Mouse (Mus musculus): ENCODE measurements at regions not wholly inside any gene's neighbourhood (a gene's known extent, or its start where the extent isn't known, plus 50 kb on each side); places are given as distances from the start of the nearest gene placed in this dataset.

DNA sequence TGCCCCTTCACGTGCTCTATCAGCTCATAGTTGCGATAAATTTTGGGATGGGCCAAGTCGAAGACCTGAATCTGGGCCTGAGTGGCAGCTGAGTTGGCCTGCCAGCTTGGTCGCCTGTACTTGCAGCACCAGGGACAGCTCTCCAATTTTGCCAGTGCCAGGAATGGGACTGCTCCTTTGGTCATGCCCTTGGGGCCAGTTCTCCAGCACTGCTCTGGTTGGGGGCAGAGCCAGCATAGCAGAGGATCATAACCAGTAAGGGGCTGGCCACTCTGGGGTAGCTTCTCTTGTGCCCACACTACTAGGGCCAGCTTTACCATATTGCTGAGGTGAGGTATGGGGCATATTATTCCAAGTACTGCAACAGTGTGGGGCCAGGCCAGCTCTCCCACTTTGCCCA lies 397.0 kb upstream of the Cadm2 start:
- DNase-seq (ENCODE audit: extremely low spot score in 1 of 2, low spot score in 2 of 2) = no peak
- intact Hi-C loops (cut with DNase I) = no loop called here

DNA sequence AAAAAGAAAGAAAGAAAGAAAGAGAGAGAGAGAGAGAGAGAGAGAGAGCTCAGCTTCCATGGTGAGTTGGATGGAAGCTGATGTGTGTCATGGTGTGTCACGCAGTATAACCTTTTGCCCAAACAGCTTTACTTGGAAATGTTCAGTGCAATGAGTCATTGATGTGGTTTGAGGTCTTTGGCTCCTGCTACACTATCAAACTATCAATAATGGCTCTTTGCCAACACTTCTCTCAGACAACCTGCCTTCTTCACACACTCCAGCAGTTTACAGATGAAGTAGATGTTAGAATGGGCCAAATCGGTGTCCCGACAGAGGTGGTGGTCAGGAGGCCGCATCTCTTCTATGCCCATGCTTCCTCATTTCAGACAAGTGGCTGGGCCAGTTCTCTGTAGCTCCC lies 369.0 kb upstream of the Cadm2 start:
- intact Hi-C loops (cut with DNase I) = no loop called here
- no peak for DNase-seq (ENCODE audit: extremely low spot score in 1 of 2, low spot score in 2 of 2)

DNA sequence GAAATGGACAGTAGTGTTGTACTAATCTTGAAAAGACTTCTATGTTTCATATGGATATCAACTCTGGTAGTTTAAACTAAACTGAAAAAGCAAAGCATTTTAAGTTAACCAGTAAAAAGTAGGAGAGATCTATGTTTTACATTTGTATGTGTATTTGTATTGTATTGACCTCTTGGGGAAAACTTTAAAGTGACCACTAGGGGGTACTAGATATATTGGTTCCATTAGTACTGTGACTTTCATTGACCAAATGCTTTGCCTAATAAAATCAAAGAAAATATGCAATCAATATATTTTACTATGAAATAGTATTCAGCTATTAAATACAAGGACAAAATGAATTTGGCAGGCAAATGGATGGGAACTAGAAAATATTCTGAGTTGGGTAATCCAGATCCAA lies 355.9 kb upstream of the Cadm2 start:
- intact Hi-C loops (cut with DNase I) = no loop called here

DNA sequence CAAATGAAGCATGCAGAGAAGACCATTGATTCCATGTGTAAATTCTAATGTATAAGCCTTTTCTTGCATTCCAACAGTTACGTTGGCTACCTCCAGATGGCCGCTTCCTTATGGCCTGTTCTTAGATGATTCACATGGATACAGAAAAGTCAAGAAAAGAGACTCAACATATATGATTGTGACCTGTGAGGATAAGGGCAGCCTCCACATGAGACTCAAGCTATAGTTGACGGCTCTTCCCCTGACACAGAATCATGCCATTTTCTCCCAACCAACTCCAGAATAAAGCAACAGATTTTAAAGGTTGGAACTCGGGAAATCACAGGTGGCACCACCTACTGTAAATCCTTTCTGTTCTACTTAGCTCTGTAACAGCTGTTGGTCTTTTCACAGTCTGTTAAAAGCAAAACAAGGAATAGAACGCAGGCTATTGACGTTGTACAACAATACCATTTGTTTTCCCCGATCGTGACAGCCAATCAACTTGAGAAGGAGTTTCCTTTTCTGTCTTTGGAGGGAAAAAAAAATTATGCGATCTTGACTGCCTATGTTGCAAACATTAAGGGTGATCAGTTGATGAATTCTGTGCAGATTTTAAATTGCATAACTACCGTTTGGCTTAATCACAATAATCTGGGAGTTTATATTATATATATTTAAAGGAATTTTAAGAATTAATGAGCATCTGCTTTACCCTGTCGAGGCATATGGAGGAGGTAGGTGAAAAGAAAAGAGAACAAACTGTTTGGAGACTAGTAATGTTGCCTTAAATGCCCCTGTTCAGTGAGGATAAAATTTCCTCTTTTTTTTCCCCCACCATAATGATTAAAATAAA lies 347.8 kb upstream of the Cadm2 start:
- peak in 1 of 2 experiments; percentile 10 for DNase-seq (ENCODE audit: extremely low spot score in 1 of 2, low spot score in 2 of 2)
- intact Hi-C loops (cut with DNase I) = no loop called here

More for the DNA sequence above, 355.9 kb upstream of the Cadm2 start:
- no peak for DNase-seq (ENCODE audit: extremely low spot score in 1 of 2, low spot score in 2 of 2)

DNA sequence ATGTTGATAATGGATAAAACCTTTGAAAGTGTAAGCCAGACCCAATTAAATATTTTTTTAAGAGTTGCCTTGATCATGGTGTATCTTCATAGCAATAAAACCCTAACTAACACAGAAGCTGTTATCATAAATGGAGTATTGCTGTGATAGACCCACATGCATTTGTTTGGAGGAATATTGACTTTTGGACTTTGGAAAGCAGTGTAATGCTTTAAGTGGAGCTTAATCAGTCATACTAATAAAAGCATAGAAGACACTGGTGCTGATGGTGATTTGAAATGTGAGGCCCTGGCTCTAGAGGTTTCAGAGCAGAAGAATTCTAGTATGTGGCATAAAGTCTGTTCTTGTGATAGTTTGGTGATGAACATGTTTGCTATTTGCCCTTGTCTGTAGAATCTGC lies 328.4 kb upstream of the Cadm2 start:
- DNase-seq (ENCODE audit: extremely low spot score in 1 of 2, low spot score in 2 of 2) = no peak
- intact Hi-C loops (cut with DNase I) = no loop called here

DNA sequence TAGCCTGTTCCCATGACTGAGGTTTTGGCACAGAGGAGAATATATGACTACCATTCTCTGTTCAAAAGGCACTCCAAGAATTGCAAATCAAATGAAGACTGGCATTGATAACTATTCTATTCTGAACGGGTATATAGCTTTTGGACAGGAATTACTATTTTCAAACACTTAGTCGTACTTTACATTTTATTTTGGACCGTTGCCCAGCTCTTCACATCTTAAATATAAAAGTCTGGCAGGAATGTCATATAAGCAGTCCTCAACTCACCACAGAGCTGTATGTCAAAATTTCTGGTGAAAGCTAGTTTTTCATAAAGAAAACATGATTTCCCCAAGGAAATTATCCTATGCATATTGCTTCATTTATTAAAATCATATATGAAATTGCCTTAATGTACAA lies 323.7 kb upstream of the Cadm2 start:
- intact Hi-C loops (cut with DNase I) = no loop called here
- DNase-seq (ENCODE audit: extremely low spot score in 1 of 2, low spot score in 2 of 2) = no peak

DNA sequence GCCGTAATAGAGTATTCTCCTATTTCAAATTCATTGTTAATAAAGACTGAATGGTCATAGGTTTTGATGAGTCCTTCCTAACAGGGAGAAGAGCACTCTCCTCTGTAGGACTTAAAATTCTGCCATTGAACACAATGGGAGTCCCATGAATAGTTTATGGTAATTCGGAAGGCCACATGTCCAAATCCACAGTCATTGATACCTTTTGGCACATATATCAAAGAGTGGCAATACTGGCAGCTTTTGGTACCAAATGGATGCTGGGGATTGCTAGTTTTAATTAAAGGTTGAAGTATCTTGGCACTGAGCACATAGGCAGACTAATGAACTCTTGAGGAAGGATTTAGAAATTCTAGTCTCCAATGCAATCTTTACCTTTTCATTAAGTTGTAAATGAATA lies 298.5 kb upstream of the Cadm2 start:
- intact Hi-C loops (cut with DNase I) = no loop called here
- no peak for DNase-seq (ENCODE audit: extremely low spot score in 1 of 2, low spot score in 2 of 2)

DNA sequence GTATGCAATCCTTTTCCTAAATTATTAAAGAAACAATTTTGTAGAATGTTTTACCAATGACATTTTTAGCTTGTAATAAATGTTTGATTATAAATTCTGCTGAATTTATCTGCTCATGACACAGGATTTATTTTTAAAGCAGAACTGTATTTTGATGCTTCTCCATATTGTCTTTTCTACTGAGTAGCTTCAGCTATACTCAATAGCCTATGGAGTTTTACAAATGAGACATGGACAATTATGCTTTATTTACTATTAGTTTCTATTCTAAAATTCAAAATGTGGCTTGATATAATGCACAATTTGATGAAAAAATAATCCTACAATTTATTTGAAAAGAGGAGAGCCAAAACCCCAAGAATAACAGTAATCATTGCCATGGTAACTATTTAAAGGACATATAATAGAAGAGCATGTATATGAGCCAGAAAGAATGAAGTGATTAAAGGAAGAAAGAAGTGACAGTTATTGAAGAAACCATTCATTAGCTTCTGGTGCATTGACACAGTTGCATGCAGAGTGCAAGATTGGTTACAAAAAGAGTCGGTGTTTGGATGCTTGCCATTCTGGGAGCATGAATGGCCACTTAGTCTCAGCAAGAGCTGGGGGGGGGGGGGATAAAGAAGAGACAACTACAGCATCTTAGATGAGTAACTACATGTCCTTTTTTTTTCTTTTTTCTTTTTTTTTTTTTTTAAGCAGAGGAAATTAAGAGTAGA lies 250.8 kb upstream of the Cadm2 start:
- peak in 1 of 2 experiments; percentile 59 for DNase-seq (ENCODE audit: extremely low spot score in 1 of 2, low spot score in 2 of 2)
- intact Hi-C loops (cut with DNase I) = no loop called here

DNA sequence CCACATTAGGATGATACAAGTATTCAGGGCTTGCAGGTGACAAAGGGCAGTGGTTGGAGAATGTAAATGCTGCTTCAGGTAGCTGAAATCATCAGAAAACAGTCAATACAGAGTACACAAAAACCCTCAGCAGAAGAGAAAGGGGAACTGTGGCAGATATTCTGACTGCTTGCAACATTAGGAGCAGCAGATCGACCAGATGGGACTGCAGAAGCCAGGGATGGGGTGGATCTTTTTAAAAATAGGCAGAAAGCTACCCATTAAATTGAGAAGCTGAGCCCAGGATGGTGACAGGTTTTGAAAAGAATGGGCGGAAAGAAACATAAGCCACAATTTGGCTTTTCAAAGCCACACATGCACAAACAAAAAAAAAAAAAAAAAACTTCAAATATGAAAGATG lies 229.5 kb upstream of the Cadm2 start:
- peak in 1 of 2 experiments; percentile 20 for DNase-seq (ENCODE audit: extremely low spot score in 1 of 2, low spot score in 2 of 2)
- intact Hi-C loops (cut with DNase I) = no loop called here

DNA sequence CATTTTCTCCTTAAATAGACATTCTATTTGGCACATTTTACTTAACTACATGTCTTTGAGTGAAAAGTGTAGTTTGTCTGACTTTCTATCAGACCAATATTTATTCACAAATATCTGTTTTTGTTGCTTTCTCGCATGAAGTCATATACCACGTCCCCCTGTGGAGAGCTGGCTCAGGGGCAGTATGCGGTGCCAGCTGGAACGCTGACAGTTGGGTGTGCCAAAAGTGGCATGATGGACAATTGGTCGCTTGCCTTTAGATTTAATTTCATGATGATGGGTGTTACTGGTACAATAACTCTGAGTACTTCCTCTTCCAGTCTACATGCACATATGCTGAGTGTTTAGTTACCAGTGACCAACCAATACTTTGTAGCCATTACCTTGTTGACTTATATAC lies 223.8 kb upstream of the Cadm2 start:
- DNase-seq (ENCODE audit: extremely low spot score in 1 of 2, low spot score in 2 of 2) = no peak
- intact Hi-C loops (cut with DNase I) = no loop called here

DNA sequence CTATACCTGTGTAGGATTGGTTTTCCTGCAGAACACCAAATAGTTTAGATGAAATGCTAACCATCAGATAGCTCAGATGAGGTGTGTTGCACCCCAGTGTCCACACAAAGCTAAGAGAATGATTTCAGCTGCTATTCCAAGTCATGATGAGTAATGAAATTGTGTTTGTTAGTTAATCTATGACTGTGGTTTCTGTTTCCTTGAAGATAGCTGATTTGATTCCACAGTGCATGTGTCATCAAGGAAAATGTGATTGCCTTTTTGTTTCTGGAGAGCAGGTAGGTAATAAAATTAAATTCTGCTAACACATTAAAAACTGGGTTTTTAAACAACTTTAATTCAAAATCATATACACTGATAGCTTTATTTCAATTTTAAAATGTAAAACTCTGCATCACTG lies 176.5 kb upstream of the Cadm2 start:
- intact Hi-C loops (cut with DNase I) = no loop called here
- DNase-seq (ENCODE audit: extremely low spot score in 1 of 2, low spot score in 2 of 2) = no peak

DNA sequence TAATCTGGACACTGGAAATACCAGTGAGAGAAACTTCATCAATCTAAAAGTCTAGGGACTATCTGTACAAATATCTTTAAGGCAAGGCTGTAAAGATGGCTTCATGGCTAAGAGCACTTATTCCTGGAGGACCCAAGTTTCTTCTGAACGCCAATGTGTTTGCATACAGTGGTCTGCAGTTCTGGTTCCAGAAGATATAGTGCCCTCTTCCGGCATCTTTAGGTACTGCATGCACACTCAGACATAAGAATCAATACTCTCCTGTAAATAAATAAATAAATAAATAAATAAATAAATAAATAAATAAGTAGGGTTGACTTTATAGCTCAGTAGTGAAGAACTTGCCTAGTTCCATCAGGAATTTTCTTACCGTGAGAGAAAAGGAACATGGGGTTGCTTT lies 155.4 kb upstream of the Cadm2 start:
- intact Hi-C loops (cut with DNase I) = no loop called here

DNA sequence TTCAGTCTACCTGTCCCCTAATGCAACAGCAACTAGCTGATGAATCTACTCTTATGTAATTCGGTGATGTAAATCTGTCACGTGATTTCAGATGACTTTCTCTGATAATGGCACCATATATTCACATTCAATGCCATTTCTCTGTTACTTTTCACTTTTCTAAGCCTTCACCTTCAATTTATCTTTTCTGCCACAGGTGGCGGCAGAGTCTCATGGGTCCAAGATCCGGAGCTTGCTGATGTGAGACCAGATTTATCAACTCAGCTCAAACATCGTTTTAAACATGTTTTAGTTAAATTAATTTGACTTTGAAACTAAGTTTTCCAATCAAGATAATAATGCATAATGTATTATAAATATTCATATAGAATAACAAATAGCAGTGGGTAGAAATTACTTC lies 148.4 kb upstream of the Cadm2 start:
- intact Hi-C loops (cut with DNase I) = no loop called here
- peak; percentile 9 to 23 for DNase-seq (ENCODE audit: extremely low spot score in 1 of 2, low spot score in 2 of 2)

More for the DNA sequence above, 155.4 kb upstream of the Cadm2 start:
- DNase-seq (ENCODE audit: extremely low spot score in 1 of 2, low spot score in 2 of 2) = peak in 1 of 2 experiments; percentile 21

DNA sequence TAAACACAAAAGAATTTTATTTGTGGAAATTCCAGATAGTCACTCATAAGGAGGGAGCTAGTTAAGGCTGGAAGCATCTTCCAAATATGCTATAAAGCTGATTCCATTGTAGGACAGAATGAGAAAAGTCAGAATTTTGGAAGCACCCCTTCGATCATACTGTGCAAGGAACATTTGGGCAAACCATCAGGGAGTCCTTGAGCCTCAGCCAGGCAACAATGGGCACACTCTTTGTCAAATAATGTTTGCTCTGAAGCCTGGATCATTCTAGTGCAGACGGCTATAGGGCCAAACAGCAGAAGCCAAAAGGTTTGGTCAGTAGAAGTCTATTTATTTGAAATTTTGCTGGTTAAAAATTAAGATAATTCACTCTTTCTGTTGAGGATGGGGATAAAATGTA lies 114.7 kb upstream of the Cadm2 start:
- intact Hi-C loops (cut with DNase I) = no loop called here
- DNase-seq (ENCODE audit: extremely low spot score in 1 of 2, low spot score in 2 of 2) = no peak

DNA sequence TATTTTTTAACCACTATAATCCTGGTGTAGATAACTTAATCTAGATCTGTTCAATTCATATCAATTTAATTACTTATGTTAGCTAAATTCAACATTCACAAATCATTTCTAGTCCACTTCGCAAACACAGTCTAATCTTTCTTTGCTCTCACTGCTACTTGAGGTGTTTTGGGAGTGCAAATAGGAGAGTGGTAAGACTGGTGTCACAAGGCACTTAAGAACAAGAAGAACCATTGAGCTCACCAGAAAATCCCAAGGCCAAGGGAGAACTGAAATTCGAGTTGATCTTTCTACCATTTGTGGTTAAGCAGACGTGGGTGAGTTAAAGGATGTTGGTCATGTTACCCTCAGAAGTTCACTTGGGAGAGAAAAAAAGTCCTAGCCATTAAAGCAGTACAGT lies 77.9 kb upstream of the Cadm2 start:
- DNase-seq (ENCODE audit: extremely low spot score in 1 of 2, low spot score in 2 of 2) = no peak
- intact Hi-C loops (cut with DNase I) = no loop called here

All from left cerebral cortex, postnatal 10 days (tissue).